Mouse (Mus musculus) layer of hippocampus, adult 8-10 months (tissue): ENCODE measurements around the gene Pex13. TPM values are rescaled to one million over a fixed set of nuclear protein-coding genes. Genes with fewer than 3 reads are reported as not detected.

Experiments
- DNase-seq, 2 experiments: peaks; one replicate each; pipeline ENCODE4 v3.0.0; 2022; ENCODE audit warnings: low spot score in 2 of 2
- total RNA-seq, 4 experiments: library from RNA; stranded (reverse); gene quantifications; 2 replicates each; pipeline ENCODE4 v1.2.4; 2022

The Pex13 gene
- 10 to 100 TPM; 21.4 to 30.5 (median 26.0) TPM for total RNA-seq

- DNase-seq, result peak; percentile 81 to 83
Measured at GRCm38 (mm10) chr11:23665798-23666501, at the start of gene Pex13. Pex13 (minus strand) TSS chr11:23665959.

- DNase-seq, result no peak
Measured at GRCm38 (mm10) chr11:23712299-23712698, 46.5 kb upstream of the Pex13 start.

- DNase-seq, result no peak
Measured at GRCm38 (mm10) chr11:23704604-23705294, 39.0 kb upstream of the Pex13 start.

- no peak for DNase-seq
Measured at GRCm38 (mm10) chr11:23701831-23702230, 36.1 kb upstream of the Pex13 start.

- DNase-seq, result no peak
Measured at GRCm38 (mm10) chr11:23699414-23700095, 33.8 kb upstream of the Pex13 start.

- DNase-seq, result no peak
Measured at GRCm38 (mm10) chr11:23698526-23698925, 32.8 kb upstream of the Pex13 start.

GRCm38 (mm10) chr11:23695847-23696246 is 30.1 kb upstream of the Pex13 start:
- DNase-seq, result no peak

GRCm38 (mm10) chr11:23693286-23693685 is 27.5 kb upstream of the Pex13 start:
- DNase-seq, result no peak

- no peak for DNase-seq
Measured at GRCm38 (mm10) chr11:23688060-23688459, 22.3 kb upstream of the Pex13 start.

- DNase-seq, result no peak
Measured at GRCm38 (mm10) chr11:23686671-23687070, 20.9 kb upstream of the Pex13 start.

- no peak for DNase-seq
Measured at GRCm38 (mm10) chr11:23682561-23682960, 16.8 kb upstream of the Pex13 start.

GRCm38 (mm10) chr11:23680435-23680950 is 14.7 kb upstream of the Pex13 start:
- no peak for DNase-seq

GRCm38 (mm10) chr11:23679044-23679642 is 13.4 kb upstream of the Pex13 start:
- DNase-seq, result peak; percentile 29 to 58

- no peak for DNase-seq
Measured at GRCm38 (mm10) chr11:23676100-23676499, 10.3 kb upstream of the Pex13 start.

GRCm38 (mm10) chr11:23672256-23672749 is 6.5 kb upstream of the Pex13 start:
- DNase-seq, result no peak

GRCm38 (mm10) chr11:23667128-23667527 is 1.4 kb upstream of the Pex13 start:
- DNase-seq, result no peak

GRCm38 (mm10) chr11:23666526-23666925 is 767 bp upstream of the Pex13 start:
- DNase-seq, result no peak

GRCm38 (mm10) chr11:23665311-23665786 is 410 bp downstream of the Pex13 start, which contains the start of gene Pus10:
Pus10 (plus strand) TSS chr11:23665674.
- no peak for DNase-seq

- DNase-seq, result no peak
Measured at GRCm38 (mm10) chr11:23664232-23664631, 1.5 kb downstream of the Pex13 start.

GRCm38 (mm10) chr11:23657791-23658190 is 8.0 kb downstream of the Pex13 start:
- DNase-seq, result no peak

GRCm38 (mm10) chr11:23653666-23654065 is 12.1 kb downstream of the Pex13 start:
- no peak for DNase-seq
